Mouse (Mus musculus) CH12.LX (cell line): ENCODE measurements around the gene Kcnc3. TPM values are rescaled to one million over a fixed set of nuclear protein-coding genes. Genes with fewer than 3 reads are reported as not detected.

Experiments used
- DNase-seq: peaks from one replicate; pipeline ENCODE4 v3.0.0-alpha.2; 2013; ENCODE audit errors: extremely low read depth
- H3K27ac ChIP-seq: 2 replicates; pipeline ENCODE4 v1.5.1; 2012; ENCODE audit warnings: low read depth, mild to moderate bottlenecking, control low read depth, moderate library complexity; ENCODE audit not compliant: insufficient read depth
- H3K27me3 ChIP-seq: replicated peaks from 2 replicates; pipeline ENCODE3; 2012; ENCODE audit warnings: inconsistent platforms
- H3K36me3 ChIP-seq, 2 experiments: replicated peaks in 1 of 2; 2 replicates each; pipeline versions ENCODE3 to v1.6.1; 2012; ENCODE audit warnings: inconsistent platforms in 1 of 2, low read length in 1 of 2, mild to moderate bottlenecking in 1 of 2, mixed read lengths in 1 of 2, moderate library complexity in 1 of 2; ENCODE audit not compliant: control insufficient read depth in 1 of 2, insufficient read depth in 1 of 2
- H3K4me1 ChIP-seq, 2 experiments: 2 replicates each; pipeline ENCODE4 v1.6.1; 2012; ENCODE audit warnings: inconsistent platforms in 1 of 2, moderate library complexity in 1 of 2; ENCODE audit not compliant: insufficient read depth in 2 of 2, control insufficient read depth in 1 of 2
- H3K4me2 ChIP-seq: 2 replicates; pipeline ENCODE4 v1.6.1; 2012; ENCODE audit warnings: low read depth, mild to moderate bottlenecking, control low read depth; ENCODE audit not compliant: poor library complexity, insufficient read depth, severe bottlenecking
- H3K4me3 ChIP-seq, 3 experiments: fragments of 150-350 bp in 1 of 3; sonication (generic) in 1 of 3; replicated peaks in 1 of 3; 2 replicates each; pipeline versions ENCODE3 to v1.5.1; 2011 to 2012; ENCODE audit warnings: low read depth in 2 of 3, low read length in 2 of 3, mild to moderate bottlenecking in 2 of 3, moderate library complexity in 2 of 3, control low read depth in 1 of 3, improper control_type of control experiment in 1 of 3, inconsistent platforms in 1 of 3, mixed read lengths in 1 of 3; ENCODE audit not compliant: poor library complexity in 1 of 3
- H3K79me2 ChIP-seq: replicated peaks from 2 replicates; pipeline ENCODE4 v1.6.1; 2012; ENCODE audit warnings: mild to moderate bottlenecking, moderate library complexity; ENCODE audit not compliant: control insufficient read depth, poor library complexity, insufficient read depth, severe bottlenecking; ENCODE audit errors: extremely low read depth
- H3K9ac ChIP-seq: 2 replicates; pipeline ENCODE4 v1.6.1; 2012; ENCODE audit warnings: low read depth, mild to moderate bottlenecking, control low read depth, moderate library complexity; ENCODE audit not compliant: insufficient read depth
- H3K9me3 ChIP-seq: replicated peaks from 2 replicates; pipeline ENCODE3; 2012; ENCODE audit warnings: low read length, inconsistent platforms, mixed read lengths
- BHLHE40 ChIP-seq: IDR thresholded peaks from 2 replicates; pipeline ENCODE4 v1.6.1; 2011; ENCODE audit warnings: mild to moderate bottlenecking, low read depth, low read length, improper control_type of control experiment
- CHD1 ChIP-seq: IDR thresholded peaks from 2 replicates; pipeline ENCODE4 v1.6.1; 2012; ENCODE audit warnings: low read depth, low read length, improper control_type of control experiment, inconsistent platforms
- CHD2 ChIP-seq: IDR thresholded peaks from 2 replicates; pipeline ENCODE4 v1.6.1; 2011; ENCODE audit warnings: low read length, improper control_type of control experiment
- CTCF ChIP-seq, 2 experiments: IDR thresholded peaks in 1 of 2; conservative IDR thresholded peaks in 1 of 2; 2 replicates each; pipeline ENCODE4 v1.5.1; 2011 to 2012; ENCODE audit warnings: low read depth in 2 of 2, low read length in 2 of 2, improper control_type of control experiment in 1 of 2, inconsistent platforms in 1 of 2, mild to moderate bottlenecking in 1 of 2, moderate library complexity in 1 of 2
- E2F4 ChIP-seq: IDR thresholded peaks from 2 replicates; pipeline ENCODE4 v1.6.1; 2011; ENCODE audit warnings: low read depth, low read length, improper control_type of control experiment; ENCODE audit not compliant: insufficient replicate concordance
- EP300 ChIP-seq: IDR thresholded peaks from 2 replicates; pipeline ENCODE4 v1.6.1; 2011; ENCODE audit warnings: low read length, improper control_type of control experiment
- ETS1 ChIP-seq: conservative IDR thresholded peaks from 2 replicates; pipeline ENCODE4 v1.6.1; 2012; ENCODE audit warnings: low read depth, mild to moderate bottlenecking, inconsistent platforms, low read length, improper control_type of control experiment, moderate library complexity
- IRF4 ChIP-seq: IDR thresholded peaks from 2 replicates; pipeline ENCODE4 v1.6.1; 2014; ENCODE audit warnings: low read depth, mild to moderate bottlenecking, inconsistent platforms, low read length, improper control_type of control experiment
- JUND ChIP-seq: conservative IDR thresholded peaks from 2 replicates; pipeline ENCODE4 v1.6.1; 2011; ENCODE audit warnings: low read depth, low read length, improper control_type of control experiment
- KAT2A ChIP-seq: IDR thresholded peaks from 2 replicates; pipeline ENCODE4 v1.6.1; 2012; ENCODE audit warnings: low read length, improper control_type of control experiment, inconsistent platforms; ENCODE audit not compliant: insufficient replicate concordance
- MAX ChIP-seq: IDR thresholded peaks from 2 replicates; pipeline ENCODE4 v1.6.1; 2011; ENCODE audit warnings: low read length, improper control_type of control experiment
- MEF2A ChIP-seq: IDR thresholded peaks from 2 replicates; pipeline ENCODE4 v1.6.1; 2014; ENCODE audit warnings: low read depth, mild to moderate bottlenecking, inconsistent platforms, low read length, improper control_type of control experiment, borderline replicate concordance
- NELFE ChIP-seq: IDR thresholded peaks from 2 replicates; pipeline ENCODE4 v1.6.1; 2011; ENCODE audit warnings: low read depth, low read length, improper control_type of control experiment
- POLR2A ChIP-seq: IDR thresholded peaks from 2 replicates; pipeline ENCODE4 v1.6.1; 2011; ENCODE audit warnings: low read depth, mild to moderate bottlenecking, improper control_type of control experiment, low read length
- RAD21 ChIP-seq: IDR thresholded peaks from 2 replicates; pipeline ENCODE4 v1.6.1; 2011; ENCODE audit warnings: low read depth, mild to moderate bottlenecking, low read length, improper control_type of control experiment, moderate library complexity
- RCOR1 ChIP-seq: conservative IDR thresholded peaks from 2 replicates; pipeline ENCODE4 v1.6.1; 2012; ENCODE audit warnings: low read depth, mild to moderate bottlenecking, inconsistent platforms, low read length, improper control_type of control experiment
- SIN3A ChIP-seq: IDR thresholded peaks from 2 replicates; pipeline ENCODE4 v1.6.1; 2012; ENCODE audit warnings: low read length, improper control_type of control experiment, inconsistent platforms
- TCF12 ChIP-seq: IDR thresholded peaks from 2 replicates; pipeline ENCODE4 v1.6.1; 2014; ENCODE audit warnings: low read depth, mild to moderate bottlenecking, inconsistent platforms, low read length, improper control_type of control experiment
- UBTF ChIP-seq: IDR thresholded peaks from 2 replicates; pipeline ENCODE4 v1.6.1; 2012; ENCODE audit warnings: low read depth, mild to moderate bottlenecking, inconsistent platforms, low read length, improper control_type of control experiment, moderate library complexity
- ZMIZ1 ChIP-seq: IDR thresholded peaks from 2 replicates; pipeline ENCODE4 v1.6.1; 2012; ENCODE audit warnings: low read depth, mild to moderate bottlenecking, inconsistent platforms, low read length, improper control_type of control experiment
- ZNF384 ChIP-seq: IDR thresholded peaks from 2 replicates; pipeline ENCODE4 v1.6.1; 2012; ENCODE audit warnings: low read depth, low read length, improper control_type of control experiment, inconsistent platforms
- dilution Hi-C: fragments of 300-500 bp; cut with MboI; formaldehyde crosslinking; loops from 2 replicates; pipeline ENCODE4 v1.14.3; 2020; ENCODE audit warnings: low sequenced_read_pairs; ENCODE audit not compliant: extremely low pct_unique_long_range_greater_than_20kb, extremely low pct_ligation_motif_present
- in situ Hi-C: fragments of 300-500 bp; cut with MboI; formaldehyde crosslinking; loops from 3 replicates; pipeline ENCODE4 v1.14.3; 2019; ENCODE audit warnings: low sequenced_read_pairs, low pct_ligation_motif_present, low pct_unique_long_range_greater_than_20kb, mixed read lengths
- polyA plus RNA-seq: library from polyadenylated mRNA; unstranded; fragments of >175 nt; gene quantifications from 2 replicates; pipeline ENCODE4 v1.2.1, GENCODE M21; 2012; ENCODE audit warnings: low read depth; ENCODE audit not compliant: insufficient read length
- total RNA-seq, 2 experiments: library from RNA; depleted of rRNA; stranded (reverse); fragments of 300-350 nt in 1 of 2; fragments of >200 nt in 1 of 2; gene quantifications; 2 replicates each; pipeline ENCODE4 v1.2.3; 2012 to 2014

Gene Kcnc3
- total and polyA plus RNA-seq, 3 experiments, result 0.31 to 5.6 (median 1.7) TPM

DNA sequence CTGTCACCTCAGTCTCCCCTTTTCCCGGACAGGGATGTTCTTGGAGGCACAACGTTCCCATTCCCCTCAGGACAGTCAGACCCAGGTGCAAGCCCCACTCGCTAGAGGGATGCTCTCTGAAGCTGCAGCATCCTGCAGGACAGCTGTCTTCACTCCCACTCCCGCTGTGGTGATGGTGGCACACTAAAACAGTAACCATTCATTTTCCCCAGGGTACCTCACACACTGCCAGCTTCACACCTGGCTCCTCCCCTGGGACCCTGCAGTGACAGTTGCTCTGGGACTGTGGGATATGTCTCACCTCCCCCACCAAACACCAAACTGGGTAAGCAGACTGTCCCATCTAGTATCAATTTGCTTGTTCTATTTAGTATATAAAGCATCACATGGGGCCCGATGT lies 42.7 kb upstream of the Kcnc3 start:
- peaks cover 10% of the 10 kb centered on the region; the same call in 1 of the 2 replicates for H3K79me2 ChIP-seq
- peak overlapping the region; percentile 79; the same call in 1 of the 2 replicates for H3K9ac ChIP-seq
- H3K27ac ChIP-seq, result peak overlapping the region; percentile 4; the same call in 1 of the 2 replicates
- peak overlapping the region; percentile 41 to 82 (median 70) for H3K4me3 ChIP-seq
- H3K27me3 ChIP-seq, result no peaks in the 10 kb centered on the region
- DNase-seq, result peak; percentile 90
- peaks cover 37 to 63% of the 10 kb centered on the region in 2 experiments for H3K36me3 ChIP-seq
- H3K4me2 ChIP-seq, result peak overlapping the region; percentile 52
- no peak for TF ChIP-seq MAX
- peak; percentile 97 for TF ChIP-seq TCF12
- no peak for TF ChIP-seq ZNF384
- TF ChIP-seq CHD2, result peak; percentile 70; the same call in 1 of the 2 replicates
- TF ChIP-seq ZMIZ1, result peak; percentile 52; the same call in 1 of the 2 replicates
- 0 out of 2 replicates have a peak, but pooled peaks have one; percentile 48 for TF ChIP-seq SIN3A
- TF ChIP-seq JUND, result no peak
- no peak for TF ChIP-seq UBTF
- no peak for TF ChIP-seq CTCF (conservative IDR thresholded peaks at IDR 0.05 in 1 of 2, IDR thresholded peaks at IDR 0.05 in 1 of 2; ENCODE audit: low read depth in 2 of 2, low read length in 2 of 2)
- peak; percentile 92 for TF ChIP-seq EP300
- TF ChIP-seq RCOR1, result peak; percentile 62; the same call in 1 of the 2 replicates
- TF ChIP-seq RAD21, result peak; percentile 6; the same call in 1 of the 2 replicates
- TF ChIP-seq IRF4, result peak; percentile 86
- no peak for TF ChIP-seq NELFE
- no peak for TF ChIP-seq CHD1
- peak; percentile 76; the same call in 1 of the 2 replicates for TF ChIP-seq MEF2A
- peak; percentile 69 for TF ChIP-seq BHLHE40
- peak; percentile 80; the same call in 1 of the 2 replicates for TF ChIP-seq KAT2A
- TF ChIP-seq POLR2A, result peak; percentile 16; the same call in 1 of the 2 replicates
- TF ChIP-seq ETS1, result peak; percentile 91
- TF ChIP-seq E2F4, result no peak
- TF ChIP-seq, all 38 proteins: peak for 13
- Histone ChIP-seq H3K9me3 (peaks cover 3% of the 10 kb centered on the region), H3K4me1 (peaks cover 12 to 49% of the 10 kb centered on the region in 2 experiments)
- in situ Hi-C loops, result no loop called here
- dilution Hi-C loops, result no loop called here
